In the genomic region with DNA sequence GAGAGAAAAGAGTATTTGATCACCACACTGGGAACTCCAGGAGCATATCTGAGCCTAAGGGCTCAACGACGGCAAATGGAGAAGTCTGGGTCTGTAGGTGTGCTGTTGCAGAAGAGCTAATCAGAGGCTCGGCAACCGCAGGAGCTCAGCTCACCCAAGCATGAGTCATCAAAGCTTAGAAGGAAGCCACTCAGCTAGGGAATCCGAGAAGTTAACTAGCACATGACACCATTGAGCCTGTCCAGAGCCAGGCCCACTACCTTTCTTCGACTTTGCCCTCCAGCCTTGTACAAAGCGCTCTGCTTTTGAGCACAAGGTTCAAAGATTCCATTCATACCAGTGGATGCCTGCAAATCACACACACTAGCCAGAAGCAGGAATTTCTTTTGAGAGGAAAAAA, we compare ENCODE assay signal across 8 mouse cellular contexts.
DNase-seq lines count a peak whose midpoint lies in the region.

No protein-coding gene starts in this region.

- peak; percentile 39 to 43 for DNase-seq in spleen, postnatal 36 days (ENCODE audit: low spot score in 2 of 2)
- DNase-seq in spleen, adult 12 weeks (ENCODE audit: low spot score): no peak
- peak; percentile 57 for DNase-seq in embryo, embryonic 11 days
- DNase-seq in kidney, adult 18-20 months: peak; percentile 72
- DNase-seq in lung, postnatal 25 days (ENCODE audit: low spot score): peak; percentile 64
- DNase-seq in thymus, postnatal 14 days: peak; percentile 44
- DNase-seq in frontal cortex, postnatal 36 days (ENCODE audit: low spot score in 2 of 2): no peak
- no peak for DNase-seq in adipocyte (ENCODE audit: low spot score)

Comparison
In these comparisons a context has a peak if more than half of its experiments do, and no peak if none do; other contexts are left out.
1. DNase-seq: peak in spleen, postnatal 36 days (2 of 2), embryo, embryonic 11 days (single experiment), kidney, adult 18-20 months (single experiment), lung, postnatal 25 days (single experiment) and thymus, postnatal 14 days (single experiment); none in spleen, adult 12 weeks (single experiment), frontal cortex, postnatal 36 days (0 of 2) and adipocyte (single experiment).